ENCODE assay signal across 6 mouse cellular contexts in the genomic region with DNA sequence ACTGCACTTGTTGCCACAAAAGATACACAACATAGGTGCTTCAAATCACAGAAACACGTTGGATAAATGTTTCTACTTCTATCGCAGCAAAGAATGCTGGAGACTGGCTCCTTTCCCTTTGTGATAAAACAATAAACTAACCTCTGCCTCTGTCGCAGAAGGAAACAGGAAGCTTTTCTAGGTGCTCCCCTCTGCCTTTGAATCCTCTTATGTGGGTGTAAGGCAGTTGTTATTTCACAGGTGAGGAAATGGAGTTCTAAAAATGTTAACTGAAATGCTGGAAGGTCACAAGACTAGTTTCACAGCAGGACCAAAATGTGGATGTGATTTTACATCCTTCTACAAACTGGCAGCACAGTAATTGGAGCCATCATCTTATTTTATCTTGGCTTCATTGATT.
"Had no signal": no experiment of that assay in that cellular context is flagged by ENCODE, and none has a peak within 500 bp of the region (broad histone marks: within the 10 kb centered on the region; RNA-seq: fewer than 3 reads in every experiment).

No protein-coding gene starts in this region.

- DNase-seq: kidney, adult 18-20 months; kidney, postnatal 36 days; left cerebral cortex, postnatal 4 days; lung, adult 18-20 months; right cerebral cortex, postnatal 4 days; spleen, adult 18-20 months had no signal
